Mouse (Mus musculus): ENCODE measurements around the gene Socs5. TPM values are rescaled to one million over a fixed set of nuclear protein-coding genes. Genes with fewer than 3 reads are reported as not detected.

The Socs5 gene
- polyA plus RNA-seq, 1 experiment: 0.04 TPM

DNA sequence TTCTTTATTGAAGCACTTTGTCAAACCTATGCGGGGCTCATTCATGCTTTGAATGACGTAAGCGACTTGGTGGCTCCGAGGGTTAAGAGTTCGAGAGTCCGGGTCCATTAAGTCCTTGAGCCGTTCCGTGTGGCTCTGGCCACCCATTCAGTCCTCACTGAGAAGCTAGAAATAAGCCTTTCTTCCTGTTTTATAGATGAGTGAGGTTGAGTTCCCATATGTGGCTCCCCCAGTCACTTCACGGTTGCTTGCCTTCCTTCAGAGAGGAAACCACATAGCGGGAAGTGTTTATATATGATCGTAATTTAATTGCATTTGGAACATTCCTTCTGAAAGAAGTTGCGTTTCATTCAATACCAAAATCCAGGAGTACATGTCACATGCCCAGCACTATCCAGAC is 42.3 kb downstream of the Socs5 start:
- Histone ChIP-seq H3K4me1 (ENCODE audit: control insufficient read depth) (no peaks in the 10 kb centered on the region), H3K9me3 (ENCODE audit: control insufficient read depth, low read length) (peaks cover 2% of the 10 kb centered on the region), H3K27me3 (ENCODE audit: control insufficient read depth) (no peaks in the 10 kb centered on the region), H3K4me3 (replicated peaks) (no peak overlapping the region), H3K36me3 (ENCODE audit: control insufficient read depth) (no peaks in the 10 kb centered on the region)
- TF ChIP-seq TAL1 (IDR thresholded peaks at IDR 0.05; ENCODE audit: low read length): no peak
- TF ChIP-seq GATA1 (IDR thresholded peaks at IDR 0.05; ENCODE audit: low read length): no peak

DNA sequence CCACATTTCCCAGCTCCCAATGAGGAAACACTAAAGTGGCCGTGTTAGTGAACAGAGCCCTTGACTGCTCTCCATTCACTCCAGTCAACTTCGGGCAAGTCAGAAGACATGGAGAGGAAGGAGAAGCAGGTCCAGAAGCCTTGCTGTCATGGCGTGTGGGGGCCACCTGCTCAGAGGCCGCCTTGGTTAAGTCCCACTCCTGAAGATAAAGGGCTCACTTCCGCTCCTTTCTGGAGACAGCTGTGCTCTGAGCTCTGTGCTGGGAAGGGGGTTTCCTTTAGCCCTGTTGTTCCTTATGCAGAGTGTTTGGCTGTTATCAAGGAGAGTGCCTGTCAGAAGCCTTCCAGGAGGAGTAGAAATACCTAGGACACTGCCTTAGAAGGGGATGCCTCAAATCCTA is 45.5 kb downstream of the Socs5 start:
- Histone ChIP-seq H3K27me3 (ENCODE audit: control insufficient read depth) (no peaks in the 10 kb centered on the region), H3K9me3 (ENCODE audit: control insufficient read depth, low read length) (no peaks in the 10 kb centered on the region), H3K36me3 (ENCODE audit: control insufficient read depth) (no peaks in the 10 kb centered on the region), H3K4me1 (ENCODE audit: control insufficient read depth) (no peaks in the 10 kb centered on the region), H3K4me3 (replicated peaks) (no peak overlapping the region)
- no peak for TF ChIP-seq GATA1 (IDR thresholded peaks at IDR 0.05; ENCODE audit: low read length)
- no peak for TF ChIP-seq TAL1 (IDR thresholded peaks at IDR 0.05; ENCODE audit: low read length)

DNA sequence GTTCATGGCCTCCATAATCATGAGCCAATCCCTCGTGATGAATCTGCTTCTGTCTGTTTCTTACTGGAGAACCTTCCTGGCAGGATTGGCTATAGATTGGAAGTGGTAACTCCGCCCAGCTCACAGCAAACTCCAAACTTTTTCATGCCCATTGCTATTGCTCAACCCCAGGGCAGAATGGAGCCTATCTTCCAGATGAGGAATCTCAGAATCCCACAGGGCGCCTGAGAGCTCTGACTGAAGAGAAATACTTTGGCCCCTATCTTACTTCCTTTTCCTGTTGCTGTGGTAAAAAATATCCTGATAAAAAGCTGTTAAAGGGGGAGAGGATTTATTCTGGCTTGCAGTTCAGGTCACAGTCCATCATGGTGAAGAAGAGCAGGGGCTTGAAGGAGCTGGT is 48.2 kb downstream of the Socs5 start:
- H3K9me3 ChIP-seq (ENCODE audit: control insufficient read depth, low read length): no peaks in the 10 kb centered on the region
- no peaks in the 10 kb centered on the region for H3K4me1 ChIP-seq (ENCODE audit: control insufficient read depth)
- H3K27me3 ChIP-seq (ENCODE audit: control insufficient read depth): no peaks in the 10 kb centered on the region
- TF ChIP-seq TAL1 (IDR thresholded peaks at IDR 0.05; ENCODE audit: low read length) (no peak), GATA1 (IDR thresholded peaks at IDR 0.05; ENCODE audit: low read length) (no peak)
- H3K4me3 ChIP-seq (replicated peaks): no peak overlapping the region
- no peaks in the 10 kb centered on the region for H3K36me3 ChIP-seq (ENCODE audit: control insufficient read depth)

DNA sequence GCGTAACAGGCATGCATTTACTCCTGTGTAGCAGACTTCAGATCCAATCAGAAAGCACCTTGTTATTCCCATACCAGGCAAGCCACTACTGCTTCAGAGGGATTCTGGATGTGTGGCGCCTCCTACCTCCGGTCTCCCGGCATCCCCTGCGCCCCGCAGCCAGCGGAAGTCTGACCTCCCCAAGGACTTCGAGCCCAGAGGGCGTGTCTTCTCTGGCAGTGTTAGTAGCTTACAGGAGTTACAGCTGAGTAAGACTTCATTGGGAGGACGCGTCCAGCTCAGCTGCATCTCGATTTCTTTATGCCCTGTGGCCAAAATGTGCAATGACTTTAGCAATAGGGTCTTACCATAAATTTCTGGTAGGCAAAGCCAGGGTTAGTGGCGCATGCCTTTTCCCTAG is 50.3 kb downstream of the Socs5 start:
- Histone ChIP-seq H3K4me1 (ENCODE audit: control insufficient read depth) (no peaks in the 10 kb centered on the region), H3K9me3 (ENCODE audit: control insufficient read depth, low read length) (no peaks in the 10 kb centered on the region), H3K4me3 (replicated peaks) (no peak overlapping the region), H3K36me3 (ENCODE audit: control insufficient read depth) (no peaks in the 10 kb centered on the region), H3K27me3 (ENCODE audit: control insufficient read depth) (no peaks in the 10 kb centered on the region)
- TF ChIP-seq TAL1 (IDR thresholded peaks at IDR 0.05; ENCODE audit: low read length) (no peak), GATA1 (IDR thresholded peaks at IDR 0.05; ENCODE audit: low read length) (no peak)

DNA sequence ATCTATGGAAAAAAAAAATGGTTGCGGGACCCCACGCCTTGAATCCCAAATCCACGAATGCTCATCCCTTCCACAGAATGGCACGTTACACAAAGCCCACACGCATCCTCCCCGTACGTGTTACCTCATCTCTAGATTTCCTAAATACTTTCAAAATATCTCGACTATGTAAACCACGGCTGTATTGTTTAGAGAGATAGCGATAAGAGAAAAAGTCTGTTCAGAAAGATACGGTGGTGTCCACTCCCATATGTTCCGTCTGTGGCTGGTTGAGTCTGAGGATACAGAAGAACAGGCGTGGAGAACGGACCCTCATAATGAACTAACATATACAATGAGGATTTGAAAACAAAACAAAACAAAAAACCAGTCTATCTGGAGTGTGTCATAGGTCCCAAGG is 51.1 kb downstream of the Socs5 start:
- no peak overlapping the region for H3K4me3 ChIP-seq (replicated peaks)
- no peaks in the 10 kb centered on the region for H3K4me1 ChIP-seq (ENCODE audit: control insufficient read depth)
- H3K36me3 ChIP-seq (ENCODE audit: control insufficient read depth): no peaks in the 10 kb centered on the region
- TF ChIP-seq TAL1 (IDR thresholded peaks at IDR 0.05; ENCODE audit: low read length) (no peak), GATA1 (IDR thresholded peaks at IDR 0.05; ENCODE audit: low read length) (no peak)
- no peaks in the 10 kb centered on the region for H3K9me3 ChIP-seq (ENCODE audit: control insufficient read depth, low read length)
- no peaks in the 10 kb centered on the region for H3K27me3 ChIP-seq (ENCODE audit: control insufficient read depth)

DNA sequence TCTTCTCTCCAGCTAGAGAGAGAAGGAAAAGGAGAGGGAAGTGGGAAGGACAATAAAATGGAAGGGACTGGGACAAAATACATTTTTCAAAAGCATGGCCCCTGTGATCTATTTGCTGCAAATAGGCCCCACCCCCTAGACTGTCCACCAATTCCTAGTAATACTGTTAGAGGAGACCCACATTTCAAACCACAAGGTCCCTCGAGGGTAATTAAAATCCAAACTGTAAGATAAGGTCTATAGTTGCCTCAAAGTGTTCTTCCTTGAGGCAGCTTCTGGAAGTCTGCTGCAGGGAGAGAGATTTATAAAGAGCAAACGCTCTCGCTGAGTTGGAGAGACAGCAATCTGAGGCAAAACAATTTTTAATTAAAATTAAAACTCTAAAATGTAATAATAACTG is 52.8 kb downstream of the Socs5 start:
- H3K4me1 ChIP-seq (ENCODE audit: control insufficient read depth): no peaks in the 10 kb centered on the region
- no peaks in the 10 kb centered on the region for H3K27me3 ChIP-seq (ENCODE audit: control insufficient read depth)
- TF ChIP-seq TAL1 (IDR thresholded peaks at IDR 0.05; ENCODE audit: low read length): no peak
- TF ChIP-seq GATA1 (IDR thresholded peaks at IDR 0.05; ENCODE audit: low read length): no peak
- H3K36me3 ChIP-seq (ENCODE audit: control insufficient read depth): no peaks in the 10 kb centered on the region
- no peaks in the 10 kb centered on the region; the same call in 1 of the 2 replicates for H3K9me3 ChIP-seq (ENCODE audit: control insufficient read depth, low read length)
- H3K4me3 ChIP-seq (replicated peaks): no peak overlapping the region

DNA sequence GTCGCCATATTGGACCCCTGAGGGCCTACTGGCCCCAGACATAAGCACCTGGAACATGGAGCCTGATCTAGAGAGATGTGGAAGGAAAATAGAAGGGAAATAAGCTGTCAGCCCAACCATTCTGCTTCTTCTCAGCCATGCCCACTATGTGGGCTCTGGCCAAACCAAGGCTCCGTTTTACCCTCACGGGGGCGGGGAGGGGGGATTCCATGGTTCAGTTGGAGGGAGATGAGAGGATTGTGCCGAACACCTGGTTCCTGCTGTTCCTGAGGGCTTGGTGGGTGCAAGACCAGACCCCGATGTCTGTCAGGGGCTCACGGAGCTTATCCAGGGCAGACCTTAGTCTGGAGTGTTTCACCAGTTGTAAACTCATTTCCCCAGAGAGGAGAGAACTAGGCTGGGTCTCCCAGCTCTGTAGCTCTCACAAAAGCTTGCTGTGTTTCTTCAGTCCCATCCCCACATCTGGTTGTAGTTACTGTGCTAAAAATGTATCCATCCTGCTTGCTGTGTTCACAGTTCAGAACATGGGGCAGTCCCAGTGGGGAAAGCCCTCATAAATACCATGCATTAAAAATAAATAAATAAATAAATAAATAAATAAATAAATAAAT is 56.9 kb downstream of the Socs5 start:
- H3K4me1 ChIP-seq (ENCODE audit: control insufficient read depth): no peaks in the 10 kb centered on the region
- H3K27me3 ChIP-seq (ENCODE audit: control insufficient read depth): no peaks in the 10 kb centered on the region
- no peak overlapping the region for H3K4me3 ChIP-seq (replicated peaks)
- peaks cover 3% of the 10 kb centered on the region; the same call in 1 of the 2 replicates for H3K9me3 ChIP-seq (ENCODE audit: control insufficient read depth, low read length)
- TF ChIP-seq GATA1 (IDR thresholded peaks at IDR 0.05; ENCODE audit: low read length) (no peak), TAL1 (IDR thresholded peaks at IDR 0.05; ENCODE audit: low read length) (no peak)
- no peaks in the 10 kb centered on the region for H3K36me3 ChIP-seq (ENCODE audit: control insufficient read depth)

DNA sequence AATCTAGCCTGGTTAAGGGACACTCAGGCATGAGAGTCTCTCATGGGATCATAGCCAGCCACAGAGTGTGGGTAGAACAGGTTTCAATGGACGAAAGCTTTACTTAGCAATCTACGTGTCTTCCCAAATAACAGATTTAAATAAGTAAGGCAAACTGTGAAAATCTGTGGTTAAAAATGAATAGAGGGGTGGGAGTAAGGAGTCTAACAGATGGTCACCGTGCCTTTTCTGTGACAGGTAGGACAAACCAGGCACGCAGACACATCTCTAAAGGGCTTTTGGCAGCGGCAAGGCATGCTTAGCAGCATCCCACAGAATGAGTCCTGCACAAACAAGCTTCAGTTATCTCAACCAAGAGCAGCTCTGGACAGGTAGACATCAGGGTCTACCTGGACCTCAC is 59.9 kb downstream of the Socs5 start:
- Histone ChIP-seq H3K36me3 (ENCODE audit: control insufficient read depth) (no peaks in the 10 kb centered on the region), H3K27me3 (ENCODE audit: control insufficient read depth) (no peaks in the 10 kb centered on the region), H3K4me3 (replicated peaks) (no peak overlapping the region), H3K4me1 (ENCODE audit: control insufficient read depth) (no peaks in the 10 kb centered on the region), H3K9me3 (ENCODE audit: control insufficient read depth, low read length) (peaks cover 3% of the 10 kb centered on the region; the same call in 1 of the 2 replicates)
- TF ChIP-seq GATA1 (IDR thresholded peaks at IDR 0.05; ENCODE audit: low read length) (no peak), TAL1 (IDR thresholded peaks at IDR 0.05; ENCODE audit: low read length) (no peak)

DNA sequence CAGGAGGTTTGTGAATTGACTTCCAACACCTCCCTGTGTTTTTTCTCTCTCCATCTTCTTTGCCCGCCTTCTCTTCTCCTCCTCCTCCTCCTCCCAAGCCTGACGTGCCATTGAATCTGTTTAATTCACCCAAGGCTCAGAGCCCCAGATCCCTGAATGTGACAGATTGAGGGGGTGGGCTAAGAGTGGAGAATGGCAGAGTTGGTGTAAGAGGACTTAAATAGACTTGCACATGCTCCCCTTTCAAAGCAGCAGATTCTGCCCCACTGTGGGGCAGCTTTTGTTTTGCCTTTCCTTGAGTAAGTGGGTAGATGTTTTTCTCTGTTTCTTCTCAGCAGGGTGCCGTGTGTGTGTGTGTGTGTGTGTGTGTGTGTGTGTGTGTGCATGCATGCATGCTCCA is 61.6 kb downstream of the Socs5 start:
- Histone ChIP-seq H3K4me1 (ENCODE audit: control insufficient read depth) (no peaks in the 10 kb centered on the region), H3K36me3 (ENCODE audit: control insufficient read depth) (no peaks in the 10 kb centered on the region), H3K9me3 (ENCODE audit: control insufficient read depth, low read length) (peaks cover 6% of the 10 kb centered on the region; the same call in 1 of the 2 replicates), H3K4me3 (replicated peaks) (no peak overlapping the region), H3K27me3 (ENCODE audit: control insufficient read depth) (no peaks in the 10 kb centered on the region; the same call in 1 of the 2 replicates)
- TF ChIP-seq GATA1 (IDR thresholded peaks at IDR 0.05; ENCODE audit: low read length): no peak
- no peak for TF ChIP-seq TAL1 (IDR thresholded peaks at IDR 0.05; ENCODE audit: low read length)

DNA sequence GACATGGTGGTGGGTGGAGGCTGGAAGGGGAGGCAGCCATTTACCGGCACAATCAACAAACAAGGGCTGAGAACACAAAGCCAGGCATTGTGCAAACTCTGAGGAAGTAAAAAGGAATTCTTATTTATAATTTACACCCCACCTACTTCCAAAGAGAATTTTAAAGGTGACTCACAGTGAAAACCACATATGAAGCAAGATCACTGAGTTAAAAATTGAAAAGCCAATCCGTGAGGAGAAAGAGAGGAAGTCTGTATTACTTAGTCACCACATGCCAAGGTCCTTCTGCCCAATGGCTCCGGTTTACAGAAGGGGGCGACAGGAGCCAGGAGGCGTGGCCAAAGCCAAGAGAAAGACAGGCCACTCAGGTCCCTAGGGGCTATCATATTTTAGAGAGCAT is 62.9 kb downstream of the Socs5 start:
- Histone ChIP-seq H3K4me3 (replicated peaks) (no peak overlapping the region), H3K9me3 (ENCODE audit: control insufficient read depth, low read length) (peaks cover 6% of the 10 kb centered on the region; the same call in 1 of the 2 replicates), H3K36me3 (ENCODE audit: control insufficient read depth) (no peaks in the 10 kb centered on the region), H3K4me1 (ENCODE audit: control insufficient read depth) (no peaks in the 10 kb centered on the region), H3K27me3 (ENCODE audit: control insufficient read depth) (no peaks in the 10 kb centered on the region; the same call in 1 of the 2 replicates)
- no peak for TF ChIP-seq TAL1 (IDR thresholded peaks at IDR 0.05; ENCODE audit: low read length)
- TF ChIP-seq GATA1 (IDR thresholded peaks at IDR 0.05; ENCODE audit: low read length): no peak
